Mouse (Mus musculus): Measurements from ENCODE around the gene Tsen54.

GRCm38 (mm10) chr11:115786473-115786872 is 28.1 kb upstream of the Tsen54 start:
- TF ChIP-seq CHD2 (IDR thresholded peaks at IDR 0.05; ENCODE audit: low read depth, low read length) (no peak), ZC3H11A (IDR thresholded peaks at IDR 0.05; ENCODE audit: borderline replicate concordance, low read depth, low read length) (no peak), MAFK (IDR thresholded peaks at IDR 0.05; ENCODE audit: insufficient read depth, low read depth, low read length) (no peak)

All from ES-E14 (cell line).